Mouse (Mus musculus) ES-E14 (cell line): ENCODE measurements around the gene Scrt2. TPM values are rescaled to one million over a fixed set of nuclear protein-coding genes. Genes with fewer than 3 reads are reported as not detected.

Experiments used
- DNase-seq: peaks from one replicate; pipeline ENCODE4 v3.0.0-alpha.2; 2013; ENCODE audit warnings: low read depth, low spot score
- H3K27ac ChIP-seq: 2 replicates; pipeline ENCODE4 v1.5.1; 2012; ENCODE audit warnings: low read depth, mild to moderate bottlenecking, low read length, moderate library complexity, mixed read lengths; ENCODE audit not compliant: poor library complexity, insufficient read depth, severe bottlenecking
- H3K36me3 ChIP-seq: 2 replicates; pipeline ENCODE4 v1.6.1; 2012; ENCODE audit warnings: mild to moderate bottlenecking, low read length, moderate library complexity, mixed read lengths; ENCODE audit not compliant: control insufficient read depth, poor library complexity, insufficient read depth, severe bottlenecking
- H3K4me1 ChIP-seq, 2 experiments: fragments of 150-350 bp in 1 of 2; sonication (generic) in 1 of 2; 2 replicates each; pipeline ENCODE4 v1.6.1; 2012; ENCODE audit warnings: low read length in 2 of 2, mild to moderate bottlenecking in 1 of 2, mixed read lengths in 1 of 2; ENCODE audit not compliant: control insufficient read depth in 2 of 2, insufficient read depth in 2 of 2, poor library complexity in 1 of 2
- H3K4me3 ChIP-seq, 2 experiments: fragments of 150-350 bp in 1 of 2; sonication (generic) in 1 of 2; 2 replicates each; pipeline ENCODE4 v1.5.1; 2012; ENCODE audit warnings: low read length in 2 of 2, low read depth in 1 of 2, mild to moderate bottlenecking in 1 of 2, mixed read lengths in 1 of 2; ENCODE audit not compliant: insufficient read depth in 1 of 2, poor library complexity in 1 of 2, severe bottlenecking in 1 of 2
- H3K9ac ChIP-seq: 2 replicates; pipeline ENCODE4 v1.6.1; 2012; ENCODE audit warnings: low read depth, mild to moderate bottlenecking, low read length, mixed read lengths; ENCODE audit not compliant: poor library complexity, insufficient read depth, severe bottlenecking
- H3K9me3 ChIP-seq: fragments of 150-350 bp; sonication (generic); 2 replicates; pipeline ENCODE4 v1.6.1; 2012; ENCODE audit warnings: low read depth, mild to moderate bottlenecking, low read length; ENCODE audit not compliant: control insufficient read depth, insufficient read depth
- CHD2 ChIP-seq: IDR thresholded peaks from 2 replicates; pipeline ENCODE4 v1.6.1; 2014; ENCODE audit warnings: mild to moderate bottlenecking, low read depth, low read length, inconsistent platforms
- HCFC1 ChIP-seq: IDR thresholded peaks from 2 replicates; pipeline ENCODE4 v1.6.1; 2012; ENCODE audit warnings: low read length, inconsistent platforms, borderline replicate concordance; ENCODE audit not compliant: insufficient read depth
- MAFK ChIP-seq: IDR thresholded peaks from 2 replicates; pipeline ENCODE4 v1.6.1; 2014; ENCODE audit warnings: mild to moderate bottlenecking, low read depth, low read length, inconsistent platforms; ENCODE audit not compliant: insufficient read depth
- ZC3H11A ChIP-seq: IDR thresholded peaks from 2 replicates; pipeline ENCODE4 v1.6.1; 2012; ENCODE audit warnings: low read depth, mild to moderate bottlenecking, inconsistent platforms, low read length, borderline replicate concordance
- ZNF384 ChIP-seq: IDR thresholded peaks from 2 replicates; pipeline ENCODE4 v1.6.1; 2012; ENCODE audit warnings: low read depth, low read length, inconsistent platforms
- in situ Hi-C, 2 experiments: fragments of 600-800 bp; cut with MboI; formaldehyde crosslinking; loops; one replicate each; pipeline ENCODE4 v1.15.1; 2025; ENCODE audit warnings: low sequenced_read_pairs in 2 of 2, inconsistent platforms in 1 of 2; ENCODE audit not compliant: unreplicated experiment in 2 of 2
- total RNA-seq: library from RNA; depleted of rRNA; stranded (reverse); fragments of 300-350 nt; gene quantifications from 2 replicates; pipeline ENCODE4 v1.2.3, GENCODE M21; 2012

Scrt2 gene
- total RNA-seq, 1 experiment = 0.04 TPM

- DNase-seq = no peak
- no peaks in the 10 kb centered on the region for H3K9me3 ChIP-seq
- in situ Hi-C loops = no loop called here
- H3K27ac ChIP-seq = no peak overlapping the region
- H3K36me3 ChIP-seq = no peaks in the 10 kb centered on the region
- peaks cover 7 to 25% of the 10 kb centered on the region in 2 experiments for H3K4me1 ChIP-seq
- H3K4me3 ChIP-seq = no peak overlapping the region
- no peak overlapping the region for H3K9ac ChIP-seq
- TF ChIP-seq HCFC1 (no peak), MAFK (no peak), ZNF384 (no peak), ZC3H11A (no peak), CHD2 (no peak)
Observed at GRCm38 (mm10) chr2:152117694-152118093, 36.4 kb downstream of the Scrt2 start.

- H3K9me3 ChIP-seq = no peaks in the 10 kb centered on the region
- no peaks in the 10 kb centered on the region for H3K36me3 ChIP-seq
- no peak overlapping the region for H3K4me3 ChIP-seq
- no peak overlapping the region for H3K9ac ChIP-seq
- no peak overlapping the region for H3K27ac ChIP-seq
- DNase-seq = no peak
- TF ChIP-seq MAFK (no peak), ZC3H11A (no peak), ZNF384 (no peak), CHD2 (no peak), HCFC1 (no peak)
- in situ Hi-C loops = no loop called here
- peaks cover 7 to 16% of the 10 kb centered on the region in 2 experiments for H3K4me1 ChIP-seq
Observed at GRCm38 (mm10) chr2:152119228-152119865, 38.0 kb downstream of the Scrt2 start.

GRCm38 (mm10) chr2:152122896-152123295 is 41.6 kb downstream of the Scrt2 start:
- in situ Hi-C loops = no loop called here
- H3K36me3 ChIP-seq = no peaks in the 10 kb centered on the region
- H3K27ac ChIP-seq = no peak overlapping the region
- peaks cover 3 to 4% of the 10 kb centered on the region in 2 experiments; a peak in 3 of 4 replicates for H3K4me1 ChIP-seq
- H3K9ac ChIP-seq = no peak overlapping the region
- TF ChIP-seq CHD2 (no peak), HCFC1 (no peak), MAFK (no peak), ZC3H11A (no peak), ZNF384 (no peak)
- DNase-seq = no peak
- no peaks in the 10 kb centered on the region for H3K9me3 ChIP-seq
- no peak overlapping the region for H3K4me3 ChIP-seq

- H3K4me1 ChIP-seq = peaks cover 2 to 7% of the 10 kb centered on the region in 2 experiments; a peak in 2 of 4 replicates
- no peak overlapping the region for H3K9ac ChIP-seq
- in situ Hi-C loops = no loop called here
- no peak for DNase-seq
- H3K27ac ChIP-seq = no peak overlapping the region
- TF ChIP-seq ZNF384 = no peak
- TF ChIP-seq HCFC1 = no peak
- TF ChIP-seq MAFK = no peak
- TF ChIP-seq ZC3H11A = no peak
- no peak for TF ChIP-seq CHD2
- no peak overlapping the region for H3K4me3 ChIP-seq
- no peaks in the 10 kb centered on the region for H3K36me3 ChIP-seq
- no peaks in the 10 kb centered on the region for H3K9me3 ChIP-seq
Observed at GRCm38 (mm10) chr2:152128597-152128996, 47.3 kb downstream of the Scrt2 start.
